Mouse (Mus musculus) brain, adult 2 months (tissue): ENCODE results near the gene Fzr1.

Source experiments
- DNase-seq: peaks from one replicate; pipeline ENCODE4 v3.0.0; 2011; ENCODE audit warnings: low read depth, low spot score

Gene Fzr1

GRCm38 (mm10) chr10:81328386-81328785 lies 49.9 kb downstream of the Fzr1 start, which contains the start of gene Tbxa2r:
Gene Tbxa2r, plus strand, starts transcription at chr10:81328731.
- DNase-seq, result no peak

DNA sequence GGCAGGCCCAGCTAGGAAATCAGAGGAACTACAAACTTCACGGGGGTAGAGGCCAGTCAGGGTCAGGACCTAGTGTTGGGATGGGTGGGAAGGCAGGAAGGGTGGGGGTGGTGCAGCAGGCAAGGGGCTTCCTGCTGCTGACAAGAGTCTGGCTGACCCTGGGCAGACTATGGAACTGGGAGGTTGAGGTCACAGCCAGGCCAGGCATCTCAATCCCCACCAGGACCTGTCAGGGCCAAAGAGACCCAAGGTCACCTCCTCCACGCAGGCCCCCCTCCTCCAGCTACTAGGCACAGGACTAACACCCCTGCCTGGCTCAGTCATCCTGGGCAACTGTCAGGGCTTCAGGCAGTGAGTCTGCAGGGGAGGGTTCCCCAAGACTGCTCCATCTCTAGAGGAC lies 50.4 kb downstream of the Fzr1 start:
- DNase-seq, result no peak

GRCm38 (mm10) chr10:81326858-81327257 lies 51.5 kb downstream of the Fzr1 start:
- no peak for DNase-seq

- DNase-seq, result no peak
Observed at GRCm38 (mm10) chr10:81325781-81326180, 52.5 kb downstream of the Fzr1 start.

DNA sequence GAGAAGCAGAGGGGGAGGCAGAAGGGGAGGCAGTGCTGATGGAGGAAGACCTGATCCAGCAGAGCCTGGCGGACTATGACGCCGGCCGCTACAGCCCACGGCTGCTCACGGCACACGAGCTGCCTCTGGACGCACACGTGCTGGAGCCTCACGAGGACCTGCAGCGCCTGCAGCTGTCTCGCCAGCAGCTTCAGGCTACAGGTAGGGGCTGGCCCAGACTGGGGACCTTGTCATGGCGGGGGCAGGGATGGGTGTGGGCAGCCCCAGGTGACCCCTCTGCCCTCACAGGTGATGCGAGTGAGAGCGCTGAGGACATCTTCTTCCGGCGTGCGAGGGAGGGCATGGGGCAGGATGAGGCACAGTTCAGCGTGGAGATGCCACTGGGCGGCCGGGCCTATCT lies 53.1 kb downstream of the Fzr1 start:
- no peak for DNase-seq

- DNase-seq, result no peak
Observed at GRCm38 (mm10) chr10:81323791-81324530, 54.4 kb downstream of the Fzr1 start.

DNA sequence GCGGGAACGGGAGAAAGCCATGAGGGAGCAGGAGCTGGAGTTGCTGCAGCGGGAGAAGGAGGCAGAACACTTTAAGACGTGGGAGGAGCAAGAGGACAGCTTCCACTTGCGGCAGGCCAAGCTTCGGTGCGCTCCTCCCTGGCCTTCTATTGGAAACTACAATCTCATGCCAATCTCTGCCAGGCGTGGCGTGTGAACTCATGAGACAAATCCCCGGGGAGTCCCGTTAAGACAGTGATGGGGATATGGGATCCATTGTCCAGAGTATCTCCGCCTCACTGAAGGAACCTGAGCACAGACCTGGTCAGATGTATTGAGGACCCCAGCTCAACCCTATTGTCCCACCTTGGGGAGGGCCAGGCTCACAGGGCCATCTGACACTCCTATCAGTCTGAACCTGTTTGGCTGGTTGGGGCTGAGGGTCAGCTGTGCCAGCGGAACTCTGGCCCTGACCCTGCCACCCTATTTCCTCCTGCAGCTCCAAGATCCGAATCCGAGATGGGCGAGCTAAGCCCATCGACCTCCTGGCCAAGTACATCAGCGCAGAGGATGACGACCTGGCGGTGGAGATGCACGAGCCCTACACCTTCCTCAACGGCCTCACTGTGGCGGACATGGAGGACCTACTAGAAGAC lies 55.1 kb downstream of the Fzr1 start:
- no peak for DNase-seq

DNA sequence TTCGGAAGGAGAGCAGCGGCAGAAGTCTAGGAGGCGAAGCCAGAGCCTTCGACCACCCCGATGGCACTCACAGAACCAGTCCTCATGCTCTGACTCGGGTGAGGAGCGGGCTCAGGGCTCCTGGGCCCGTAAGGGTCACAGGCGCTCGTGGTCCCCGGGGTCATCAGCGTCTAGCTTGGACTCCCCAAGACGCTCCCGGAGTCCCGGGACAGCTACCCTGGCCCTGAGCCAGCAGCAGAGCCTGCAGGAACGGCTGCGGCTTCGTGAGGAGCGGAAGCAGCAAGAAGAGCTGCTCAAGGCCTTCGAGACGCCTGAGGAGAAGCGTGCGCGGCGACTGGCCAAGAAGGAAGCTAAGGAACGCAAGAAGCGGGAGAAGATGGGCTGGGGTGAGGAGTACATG lies 55.9 kb downstream of the Fzr1 start:
- DNase-seq, result no peak

GRCm38 (mm10) chr10:81321436-81321835 lies 56.9 kb downstream of the Fzr1 start:
- DNase-seq, result no peak

DNA sequence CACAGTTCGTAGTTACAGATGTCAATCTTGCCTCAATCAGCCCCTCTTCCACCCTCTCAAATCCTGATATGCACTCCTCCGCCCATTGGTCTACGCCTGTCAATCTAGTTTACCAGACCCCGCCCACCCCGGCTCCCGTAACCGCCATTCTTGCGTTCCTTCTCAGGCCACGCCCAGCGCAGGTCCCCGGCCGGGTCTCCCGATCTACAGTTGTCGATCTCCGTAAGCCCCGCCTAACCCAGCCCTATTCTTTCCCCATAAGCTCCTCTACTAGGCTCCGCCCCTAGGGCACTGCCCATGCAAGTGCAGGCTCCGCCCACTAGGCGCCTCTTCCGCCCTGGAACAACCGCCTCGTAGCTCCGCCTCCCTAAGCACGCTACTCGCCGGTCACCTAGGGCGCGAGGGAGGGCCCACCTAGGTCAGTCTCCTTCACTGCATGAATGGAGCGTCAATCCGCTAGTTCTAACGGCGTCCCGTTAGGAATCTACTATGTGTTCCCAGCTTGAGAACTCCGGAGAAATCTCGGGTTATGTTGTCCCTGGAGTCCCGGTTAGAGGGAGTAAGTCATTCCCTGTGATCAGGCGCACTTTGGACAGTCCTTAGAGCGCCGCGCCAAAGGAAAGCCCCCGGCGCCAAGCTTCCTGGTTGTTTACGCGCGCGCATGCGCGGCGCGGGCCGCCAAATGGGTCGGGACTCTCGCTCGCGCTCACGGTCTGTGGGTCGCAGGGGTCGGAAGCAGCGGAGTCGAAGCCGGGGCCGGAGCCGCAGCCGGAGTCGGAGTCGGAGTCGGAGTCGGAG lies 57.6 kb downstream of the Fzr1 start, which contains the start of gene Cactin:
Gene Cactin, plus strand, starts transcription at position 554 of the 798 bp plus-strand sequence.
- peak; percentile 100 for DNase-seq

DNA sequence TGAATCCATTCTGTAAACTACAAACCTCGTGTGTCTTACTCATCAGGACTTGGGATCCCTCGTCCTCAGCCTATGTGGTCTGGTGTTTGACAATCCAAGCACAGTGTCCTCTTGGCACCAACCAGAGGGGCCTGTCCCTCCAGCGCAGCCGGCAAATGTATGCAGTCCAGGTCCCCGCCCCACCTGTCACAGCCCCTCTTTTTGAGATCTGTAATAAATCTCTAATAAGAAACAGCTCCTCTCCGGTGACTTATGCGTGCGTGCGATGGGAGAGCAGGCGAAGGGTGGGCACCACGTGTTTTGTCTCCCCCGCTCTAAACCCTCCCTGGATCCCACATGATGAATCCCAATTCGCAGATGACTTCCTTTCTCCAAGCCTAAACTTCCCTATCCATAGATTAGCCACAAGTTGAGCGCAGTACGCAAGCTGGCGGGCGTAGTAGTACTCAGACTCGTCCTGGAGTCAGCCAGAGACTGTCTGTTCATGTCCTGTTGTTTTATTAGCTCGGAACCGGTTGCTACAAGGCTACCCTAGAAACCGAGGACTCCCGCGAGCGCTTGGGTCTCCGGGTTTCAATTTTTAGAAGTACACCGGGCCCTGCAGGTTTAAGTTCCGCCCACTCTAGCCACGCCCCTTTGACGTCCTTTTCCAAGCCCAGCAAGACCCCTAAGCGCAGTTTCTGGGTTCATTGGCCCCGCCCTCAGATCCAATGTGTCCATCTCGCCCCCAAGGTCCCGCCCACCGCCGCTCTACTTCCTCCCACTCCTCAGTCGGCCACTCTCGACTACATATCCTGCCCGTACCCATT lies 58.4 kb downstream of the Fzr1 start:
- DNase-seq, result no peak

- DNase-seq, result peak; percentile 35
Observed at GRCm38 (mm10) chr10:81319330-81319699, 59.0 kb downstream of the Fzr1 start.

- no peak for DNase-seq
Observed at GRCm38 (mm10) chr10:81318589-81319329, 59.6 kb downstream of the Fzr1 start.

- DNase-seq, result peak; percentile 33
Observed at GRCm38 (mm10) chr10:81317273-81317672, 61.0 kb downstream of the Fzr1 start.

GRCm38 (mm10) chr10:81316338-81317060 lies 61.8 kb downstream of the Fzr1 start:
- DNase-seq, result peak; percentile 70
